Mouse (Mus musculus) C2C12 (cell line): Measurements from ENCODE around the gene Lin37. TPM values are rescaled to one million over a fixed set of nuclear protein-coding genes. Genes with fewer than 3 reads are reported as not detected.

Source experiments
- H3K27me3 ChIP-seq: one replicate; pipeline ENCODE4 v1.6.1; 2011; ENCODE audit not compliant: control insufficient read depth, insufficient read depth, insufficient read length
- H3K36me3 ChIP-seq: one replicate; pipeline ENCODE4 v1.6.1; 2011; ENCODE audit not compliant: control insufficient read depth, insufficient read depth
- H3K4me3 ChIP-seq: one replicate; pipeline ENCODE4 v1.5.1; 2011; ENCODE audit warnings: mild to moderate bottlenecking, control low read depth; ENCODE audit not compliant: poor library complexity, insufficient read depth, severe bottlenecking
- H3K79me2 ChIP-seq: one replicate; pipeline ENCODE4 v1.6.1; 2011; ENCODE audit not compliant: control insufficient read depth, insufficient read depth
- H3K79me3 ChIP-seq: one replicate; pipeline ENCODE4 v1.6.1; 2011; ENCODE audit warnings: low read depth, control low read depth
- H3ac ChIP-seq: one replicate; pipeline ENCODE3; 2011; ENCODE audit warnings: low read depth; ENCODE audit not compliant: control insufficient read depth, insufficient read length
- CEBPB ChIP-seq: IDR thresholded peaks from one replicate; pipeline ENCODE4 v1.6.1; 2011; ENCODE audit warnings: low read depth, mild to moderate bottlenecking, control low read depth, moderate library complexity
- CTCF ChIP-seq: IDR thresholded peaks from one replicate; pipeline ENCODE4 v1.5.1; 2011; ENCODE audit not compliant: control insufficient read depth, insufficient read depth, insufficient read length
- FOSL1 ChIP-seq: IDR thresholded peaks from one replicate; pipeline ENCODE4 v1.8.0; 2011; ENCODE audit warnings: mild to moderate bottlenecking, low read length; ENCODE audit not compliant: poor library complexity, insufficient read depth, severe bottlenecking
- MAX ChIP-seq: IDR thresholded peaks from one replicate; pipeline ENCODE4 v1.6.1; 2011; ENCODE audit warnings: mild to moderate bottlenecking, control low read depth
- MYOD1 ChIP-seq: IDR thresholded peaks from one replicate; pipeline ENCODE4 v1.6.1; 2011; ENCODE audit warnings: low read depth; ENCODE audit not compliant: control insufficient read depth, insufficient read length
- MYOG ChIP-seq: IDR thresholded peaks from one replicate; pipeline ENCODE4 v1.6.1; 2011; ENCODE audit not compliant: control insufficient read depth, insufficient read length; ENCODE audit errors: extremely low read depth
- USF1 ChIP-seq: IDR thresholded peaks from one replicate; pipeline ENCODE4 v1.6.1; 2011; ENCODE audit warnings: low read depth, mild to moderate bottlenecking, control low read depth, moderate library complexity
- polyA plus RNA-seq: library from polyadenylated mRNA; unstranded; fragments of >200 nt; fragmentation: generic; extraction: Trizol; gene quantifications from one replicate; pipeline ENCODE4 v1.2.1, GENCODE M21; 2012; ENCODE audit warnings: missing spikeins

The Lin37 gene
- polyA plus RNA-seq, 1 experiment, result 38.4 TPM

GRCm38 (mm10) chr7:30584339-30584738 lies 24.7 kb upstream of the Lin37 start:
- Histone ChIP-seq H3ac (no peak overlapping the region), H3K4me3 (no peak overlapping the region), H3K36me3 (peaks cover 46% of the 10 kb centered on the region), H3K27me3 (no peaks in the 10 kb centered on the region), H3K79me3 (peaks cover 20% of the 10 kb centered on the region), H3K79me2 (peaks cover 44% of the 10 kb centered on the region)
- TF ChIP-seq USF1 (no peak), MYOG (no peak), MYOD1 (no peak), MAX (no peak), CEBPB (no peak), CTCF (no peak), FOSL1 (no peak)

DNA sequence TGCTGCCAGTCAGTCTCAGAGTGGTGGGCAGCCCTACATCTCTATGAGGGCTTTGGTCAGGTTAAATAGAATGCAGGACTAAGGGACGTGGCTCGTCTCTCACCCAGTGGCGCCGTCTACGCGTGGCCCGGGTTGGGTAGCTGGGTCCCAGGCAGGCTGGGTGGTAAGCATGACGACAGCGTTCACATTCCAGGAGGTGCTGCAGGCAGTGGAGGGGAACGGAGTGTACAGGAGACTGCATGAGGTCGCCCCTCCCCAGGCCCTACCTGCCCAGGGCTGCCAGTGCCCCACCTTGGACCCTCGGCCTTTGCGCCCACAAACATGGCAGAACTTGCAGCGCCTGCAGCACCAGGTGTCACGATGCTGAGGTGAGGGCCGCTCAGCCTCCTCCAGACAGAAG lies 21.9 kb upstream of the Lin37 start:
- H3K79me3 ChIP-seq, result peaks cover 5% of the 10 kb centered on the region
- peaks cover 71% of the 10 kb centered on the region for H3K36me3 ChIP-seq
- TF ChIP-seq MAX, result no peak
- no peak for TF ChIP-seq FOSL1
- no peak for TF ChIP-seq CTCF
- TF ChIP-seq MYOD1, result no peak
- TF ChIP-seq CEBPB, result no peak
- no peak for TF ChIP-seq MYOG
- no peak for TF ChIP-seq USF1
- H3ac ChIP-seq, result no peak overlapping the region
- H3K27me3 ChIP-seq, result no peaks in the 10 kb centered on the region
- peaks cover 25% of the 10 kb centered on the region for H3K79me2 ChIP-seq
- no peak overlapping the region for H3K4me3 ChIP-seq

- Histone ChIP-seq H3K4me3 (no peak overlapping the region), H3K79me2 (peaks cover 9% of the 10 kb centered on the region), H3ac (no peak overlapping the region), H3K27me3 (no peaks in the 10 kb centered on the region), H3K36me3 (peaks cover 69% of the 10 kb centered on the region), H3K79me3 (no peaks in the 10 kb centered on the region)
- TF ChIP-seq FOSL1 (no peak), MYOD1 (no peak)
These were observed 20.3 kb upstream of the Lin37 start for GRCm38 (mm10) chr7:30579950-30580349.

- Histone ChIP-seq H3ac (no peak overlapping the region), H3K79me2 (no peaks in the 10 kb centered on the region), H3K27me3 (no peaks in the 10 kb centered on the region), H3K36me3 (peaks cover 58% of the 10 kb centered on the region), H3K4me3 (no peak overlapping the region), H3K79me3 (no peaks in the 10 kb centered on the region)
- TF ChIP-seq MAX (no peak), CEBPB (no peak), USF1 (no peak), FOSL1 (no peak), MYOG (no peak), MYOD1 (no peak), CTCF (no peak)
These were observed 13.3 kb upstream of the Lin37 start for GRCm38 (mm10) chr7:30572969-30573368.

GRCm38 (mm10) chr7:30572389-30572788 lies 12.8 kb upstream of the Lin37 start:
- TF ChIP-seq USF1, result no peak
- TF ChIP-seq CEBPB, result no peak
- no peak for TF ChIP-seq CTCF
- no peak for TF ChIP-seq MYOG
- TF ChIP-seq MAX, result no peak
- no peak for TF ChIP-seq MYOD1
- no peak for TF ChIP-seq FOSL1
- Histone ChIP-seq H3K79me2 (no peaks in the 10 kb centered on the region), H3K4me3 (no peak overlapping the region), H3K27me3 (no peaks in the 10 kb centered on the region), H3K36me3 (peaks cover 52% of the 10 kb centered on the region), H3ac (no peak overlapping the region), H3K79me3 (no peaks in the 10 kb centered on the region)

- no peak overlapping the region for H3ac ChIP-seq
- peaks cover 2% of the 10 kb centered on the region for H3K79me3 ChIP-seq
- peaks cover 25% of the 10 kb centered on the region for H3K36me3 ChIP-seq
- TF ChIP-seq CTCF (no peak), USF1 (no peak), CEBPB (no peak), MYOD1 (no peak), MYOG (no peak), MAX (no peak), FOSL1 (no peak)
- H3K4me3 ChIP-seq, result no peak overlapping the region
- H3K79me2 ChIP-seq, result peaks cover 13% of the 10 kb centered on the region
- H3K27me3 ChIP-seq, result no peaks in the 10 kb centered on the region
These were observed 7.9 kb upstream of the Lin37 start for GRCm38 (mm10) chr7:30567555-30567954.
